Mouse (Mus musculus) effector memory CD4-positive, alpha-beta T cell, adult 7 months (primary cell): ENCODE measurements around the gene Dlgap3. TPM values are rescaled to one million over a fixed set of nuclear protein-coding genes. Genes with fewer than 3 reads are reported as not detected.

ENCODE experiments used
- polyA plus RNA-seq: library from polyadenylated mRNA; unstranded; fragments of 100-300 nt; shearing (Covaris generic); gene quantifications from one replicate; pipeline ENCODE4 v1.2.1, GENCODE M21; 2017

Gene Dlgap3
- polyA plus RNA-seq = not detected

DNA sequence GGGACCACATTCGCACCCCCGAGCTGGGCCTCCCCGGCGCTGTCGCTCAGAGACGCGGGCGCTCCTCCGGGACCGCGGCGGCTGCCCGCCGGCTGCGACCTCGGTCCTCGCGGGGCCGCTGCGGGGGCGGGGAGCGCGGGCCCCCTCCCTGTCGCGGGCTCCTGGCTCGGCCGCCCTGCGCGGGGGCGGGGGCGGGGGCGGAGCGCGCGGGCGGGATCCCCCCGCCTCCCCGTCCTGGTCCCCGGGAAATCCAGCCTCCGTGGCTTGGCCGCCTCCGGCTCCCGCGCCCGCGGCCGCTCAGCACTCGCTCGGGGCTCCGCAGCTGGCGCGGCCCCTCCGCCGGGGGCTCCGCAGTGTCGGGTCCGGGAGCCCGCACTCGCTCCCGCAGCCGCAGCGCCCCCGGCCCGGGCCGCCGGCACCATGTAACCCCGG lies at the start of gene Dlgap3:
Dlgap3 (plus strand) TSS at position 291 of the 432 bp plus-strand sequence.

DNA sequence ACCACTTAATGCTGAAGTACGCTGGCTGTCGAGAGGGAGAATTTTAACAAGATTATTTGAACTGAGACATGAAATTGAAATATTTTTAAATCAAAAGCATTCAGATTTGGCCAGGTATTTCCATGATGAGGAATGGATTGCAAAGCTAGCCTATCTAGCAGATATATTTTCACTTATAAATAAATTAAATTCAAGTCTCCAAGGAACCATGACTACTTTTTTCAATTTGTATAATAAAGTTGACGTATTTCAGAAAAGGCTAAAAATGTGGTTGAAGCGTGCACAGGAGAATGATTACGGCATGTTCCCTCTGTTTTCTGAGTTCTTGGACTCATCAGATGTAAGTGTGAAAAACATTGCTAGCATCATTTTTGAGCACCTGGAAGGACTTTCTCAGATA lies 45.6 kb upstream of the Dlgap3 start, which contains the start of gene Tmem35b:
Tmem35b (plus strand) TSS at position 301 of the 400 bp plus-strand sequence.

DNA sequence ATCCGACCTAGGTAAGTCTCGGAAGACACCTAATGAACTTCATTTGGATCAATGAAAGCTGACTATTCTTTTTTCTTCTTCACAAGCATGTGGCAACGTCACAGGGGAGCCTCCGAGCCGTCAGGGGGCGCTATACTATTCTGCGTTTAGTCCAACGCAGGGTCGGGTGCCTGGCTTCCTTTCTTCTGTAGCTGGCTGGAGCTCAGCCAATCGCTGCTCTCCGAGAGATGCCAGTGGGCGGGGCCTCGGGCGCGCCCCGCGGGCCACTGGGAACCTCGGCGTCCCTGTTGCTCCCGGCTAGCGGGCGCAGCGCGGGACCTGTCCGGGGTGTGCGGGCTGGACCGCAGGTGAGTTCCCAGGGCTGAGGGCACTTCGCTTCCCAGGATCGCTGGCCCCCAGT lies 74.5 kb downstream of the Dlgap3 start, which contains the start of gene Smim12:
Smim12 (plus strand) TSS at position 233 of the 400 bp plus-strand sequence.

Other genes with a start within 250 kb of the Dlgap3 start
- gene Zmym4, start 201.1 kb upstream of the Dlgap3 start, polyA plus RNA-seq = 22.4 TPM
- gene Sfpq, start 147.9 kb upstream of the Dlgap3 start, polyA plus RNA-seq = 179 TPM
- gene Zmym1, start 108.1 kb upstream of the Dlgap3 start, polyA plus RNA-seq = 26.9 TPM
- gene Zmym6, start 91.8 kb upstream of the Dlgap3 start, polyA plus RNA-seq = 15.8 TPM
- gene Tmem35b, start 45.5 kb upstream of the Dlgap3 start, polyA plus RNA-seq = 10.0 TPM
- 28.3 TPM for gene Smim12, start 74.6 kb downstream of the Dlgap3 start, polyA plus RNA-seq
- not detected for gene Gja4, start 144.8 kb downstream of the Dlgap3 start, polyA plus RNA-seq
- gene Gjb3, start 161.6 kb downstream of the Dlgap3 start, polyA plus RNA-seq = not detected
- not detected for gene Gjb4, start 184.9 kb downstream of the Dlgap3 start, polyA plus RNA-seq
- gene Gjb5, start 189.0 kb downstream of the Dlgap3 start, polyA plus RNA-seq = not detected